Mouse (Mus musculus): Measurements from ENCODE around the gene Slc9a8. TPM values are rescaled to one million over a fixed set of nuclear protein-coding genes. Genes with fewer than 3 reads are reported as not detected.
A peak's percentile ranks its signal among the peaks of the same experiment; 100 is the strongest.

The Slc9a8 gene
- total and polyA plus RNA-seq, 2 experiments from 2014 or later, result 17.9 to 43.1 TPM

DNA sequence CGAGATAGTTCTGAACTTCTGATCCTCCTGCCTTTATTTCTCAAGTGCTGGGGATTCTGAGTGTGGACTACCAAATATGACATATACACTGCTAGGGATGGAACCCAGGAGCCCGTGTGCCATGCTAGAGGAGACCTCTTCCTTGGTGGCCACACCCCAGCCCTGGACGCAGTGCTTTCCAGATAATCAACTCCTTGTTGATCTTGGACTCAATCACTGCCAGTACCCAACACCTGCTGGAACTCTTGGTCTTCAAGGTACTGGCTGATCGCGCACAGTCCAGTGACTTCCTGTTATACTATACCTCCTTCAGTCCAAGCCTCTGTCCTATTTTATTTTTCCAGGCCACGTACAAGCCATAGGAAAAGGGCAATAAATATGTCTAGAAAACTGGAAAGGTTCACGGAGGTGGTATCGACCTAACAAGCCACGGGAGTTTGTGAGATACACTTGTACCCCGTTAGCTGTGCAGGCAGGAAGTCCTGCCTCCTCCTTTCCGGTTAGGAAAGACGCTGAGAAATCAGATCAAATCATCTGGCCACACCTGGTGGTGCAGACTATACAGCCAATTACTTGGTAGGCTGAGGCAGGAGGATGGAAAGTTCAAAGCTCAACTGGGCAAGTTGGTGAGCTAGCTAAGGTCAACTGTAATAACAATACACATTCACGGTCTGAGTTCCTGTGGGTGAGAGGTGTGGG lies 81.2 kb downstream of the Slc9a8 start:
- no peaks in the 10 kb centered on the region for H3K27me3 ChIP-seq (ENCODE audit: insufficient read depth, low read length)
- peaks cover 4% of the 10 kb centered on the region; the same call in 1 of the 2 replicates for H3K36me3 ChIP-seq (ENCODE audit: insufficient read depth, low read length)
- H3K4me1 ChIP-seq (ENCODE audit: insufficient read depth, low read length), result peaks cover 11% of the 10 kb centered on the region; the same call in 1 of the 2 replicates
- WGBS, result 51% methylated on average over 13 of the region's 13 CpGs
- ATAC-seq, result peak; percentile 57
- H3K4me3 ChIP-seq (ENCODE audit: low read length), result peak overlapping the region; percentile 97
- H3K9me3 ChIP-seq (ENCODE audit: low read length), result no peaks in the 10 kb centered on the region
- DNase-seq (ENCODE audit: low spot score), result no peak
- no peak for TF ChIP-seq CTCF (IDR thresholded peaks at IDR 0.05; ENCODE audit: low read depth)
- H3K27ac ChIP-seq, result peak overlapping the region; percentile 50
- peak overlapping the region; percentile 95; the same call in 1 of the 2 replicates for H3K9ac ChIP-seq (replicated peaks; ENCODE audit: low read length)
- peak overlapping the region; percentile 96 for H3K4me2 ChIP-seq (ENCODE audit: low read depth, low read length)

- peak overlapping the region; percentile 95 for H3K9ac ChIP-seq (replicated peaks; ENCODE audit: low read length)
- H3K4me3 ChIP-seq (ENCODE audit: low read length), result peak overlapping the region; percentile 97
- no peak; the same call in none of the 2 replicates for TF ChIP-seq CTCF (IDR thresholded peaks at IDR 0.05; ENCODE audit: low read depth)
- peak; percentile 91 for ATAC-seq
- no peaks in the 10 kb centered on the region for H3K9me3 ChIP-seq (ENCODE audit: low read length)
- under 1% methylated on average over 79 of the region's 85 CpGs for WGBS
- H3K4me1 ChIP-seq (ENCODE audit: insufficient read depth, low read length), result peaks cover 11% of the 10 kb centered on the region; the same call in 1 of the 2 replicates
- DNase-seq (ENCODE audit: low spot score), result peak; percentile 93
- H3K27me3 ChIP-seq (ENCODE audit: insufficient read depth, low read length), result no peaks in the 10 kb centered on the region
- peak overlapping the region; percentile 96 for H3K4me2 ChIP-seq (ENCODE audit: low read depth, low read length)
- peak overlapping the region; percentile 87 for H3K27ac ChIP-seq
- peaks cover 4% of the 10 kb centered on the region; the same call in 1 of the 2 replicates for H3K36me3 ChIP-seq (ENCODE audit: insufficient read depth, low read length)
These were observed 81.9 kb downstream of the Slc9a8 start for GRCm38 (mm10) chr2:167503253-167503895.

DNA sequence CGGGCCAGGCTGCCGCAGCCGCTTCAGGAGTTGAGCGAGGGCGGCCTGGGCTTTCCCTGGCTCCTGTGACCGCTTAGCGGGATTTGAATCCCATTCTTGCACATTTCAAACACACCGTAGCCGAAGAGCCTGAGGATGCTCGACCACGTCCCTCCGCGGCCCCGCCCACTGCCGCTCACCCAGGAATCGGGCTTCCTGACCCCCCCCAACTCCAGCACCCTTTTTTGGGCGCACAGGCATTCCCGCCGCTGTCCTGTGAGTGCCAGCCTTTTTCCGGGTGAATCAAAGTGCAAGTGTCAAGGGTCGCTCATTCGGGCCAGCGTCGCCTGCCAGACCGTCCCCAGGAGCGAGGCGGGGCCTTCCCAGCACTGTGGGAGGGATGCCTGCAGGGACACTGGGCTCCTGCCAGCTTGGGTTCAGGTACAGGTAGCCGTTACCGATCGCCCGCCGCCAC lies 82.4 kb downstream of the Slc9a8 start:
- H3K4me1 ChIP-seq (ENCODE audit: insufficient read depth, low read length), result peaks cover 11% of the 10 kb centered on the region; the same call in 1 of the 2 replicates
- H3K27me3 ChIP-seq (ENCODE audit: insufficient read depth, low read length), result no peaks in the 10 kb centered on the region
- peak overlapping the region; percentile 97 for H3K4me3 ChIP-seq (ENCODE audit: low read length)
- H3K4me2 ChIP-seq (ENCODE audit: low read depth, low read length), result peak overlapping the region; percentile 96
- no peak for TF ChIP-seq CTCF (IDR thresholded peaks at IDR 0.05; ENCODE audit: low read depth)
- peak overlapping the region; percentile 87 for H3K27ac ChIP-seq
- peak; percentile 49 for DNase-seq (ENCODE audit: low spot score)
- ATAC-seq, result 0 out of 2 replicates have a peak, but pooled peaks have one; percentile 7
- H3K9me3 ChIP-seq (ENCODE audit: low read length), result no peaks in the 10 kb centered on the region
- peak overlapping the region; percentile 95 for H3K9ac ChIP-seq (replicated peaks; ENCODE audit: low read length)
- 0% methylated on average over 32 of the region's 32 CpGs for WGBS
- peaks cover 8% of the 10 kb centered on the region for H3K36me3 ChIP-seq (ENCODE audit: insufficient read depth, low read length)

- peak overlapping the region; percentile 96 for H3K4me2 ChIP-seq (ENCODE audit: low read depth, low read length)
- no peak for TF ChIP-seq CTCF (IDR thresholded peaks at IDR 0.05; ENCODE audit: low read depth)
- ATAC-seq (no peak), DNase-seq (ENCODE audit: low spot score) (no peak)
- peaks cover 11% of the 10 kb centered on the region; the same call in 1 of the 2 replicates for H3K4me1 ChIP-seq (ENCODE audit: insufficient read depth, low read length)
- no peak overlapping the region for H3K9ac ChIP-seq (replicated peaks; ENCODE audit: low read length)
- no peaks in the 10 kb centered on the region for H3K9me3 ChIP-seq (ENCODE audit: low read length)
- H3K27ac ChIP-seq, result no peak overlapping the region
- no peak overlapping the region for H3K4me3 ChIP-seq (ENCODE audit: low read length)
- no peaks in the 10 kb centered on the region for H3K27me3 ChIP-seq (ENCODE audit: insufficient read depth, low read length)
- peaks cover 14% of the 10 kb centered on the region for H3K36me3 ChIP-seq (ENCODE audit: insufficient read depth, low read length)
- 86% methylated on average over 3 of the region's 3 CpGs for WGBS
These were observed 83.6 kb downstream of the Slc9a8 start for GRCm38 (mm10) chr2:167505127-167505526.

DNA sequence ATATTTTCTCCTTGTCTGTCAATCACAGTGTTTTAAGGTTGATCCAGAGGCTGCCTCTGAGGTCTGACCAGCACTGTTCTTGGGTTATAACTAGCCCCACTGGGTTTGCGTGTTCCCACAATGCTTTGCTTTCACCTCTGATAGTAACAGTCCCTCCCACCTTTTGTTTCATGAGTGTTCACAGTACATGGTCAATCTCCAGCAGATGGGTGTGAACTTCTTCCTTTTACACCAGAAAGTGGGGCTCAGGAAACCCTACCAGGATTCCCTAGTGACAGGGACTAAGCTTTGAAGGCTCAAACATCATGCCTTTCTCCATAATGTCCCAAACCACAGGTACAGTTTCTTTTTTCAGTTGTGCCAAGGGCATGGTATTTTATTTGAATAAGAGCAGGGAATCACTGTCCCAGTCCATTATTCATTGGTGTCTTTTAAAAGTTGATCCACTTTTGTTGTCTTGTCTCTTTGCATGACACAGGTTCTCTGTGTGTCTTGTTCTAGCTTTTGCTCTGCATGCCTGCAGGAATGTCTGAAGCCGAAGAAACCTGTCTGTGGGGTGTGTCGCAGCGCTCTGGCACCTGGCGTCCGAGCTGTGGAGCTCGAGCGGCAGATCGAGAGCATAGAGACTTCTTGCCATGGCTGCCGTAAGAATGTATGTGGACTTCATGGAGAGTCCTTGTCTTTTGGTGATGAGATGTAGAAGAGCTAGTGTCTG lies 85.2 kb downstream of the Slc9a8 start:
- H3K36me3 ChIP-seq (ENCODE audit: insufficient read depth, low read length), result peaks cover 25% of the 10 kb centered on the region
- no peak for TF ChIP-seq CTCF (IDR thresholded peaks at IDR 0.05; ENCODE audit: low read depth)
- peaks cover 11% of the 10 kb centered on the region; the same call in 1 of the 2 replicates for H3K4me1 ChIP-seq (ENCODE audit: insufficient read depth, low read length)
- H3K4me3 ChIP-seq (ENCODE audit: low read length), result no peak overlapping the region
- H3K9ac ChIP-seq (replicated peaks; ENCODE audit: low read length), result no peak overlapping the region
- ATAC-seq (no peak), DNase-seq (ENCODE audit: low spot score) (no peak)
- H3K27ac ChIP-seq, result no peak overlapping the region
- no peak overlapping the region for H3K4me2 ChIP-seq (ENCODE audit: low read depth, low read length)
- WGBS, result 91% methylated on average over 10 of the region's 10 CpGs
- no peaks in the 10 kb centered on the region for H3K27me3 ChIP-seq (ENCODE audit: insufficient read depth, low read length)
- H3K9me3 ChIP-seq (ENCODE audit: low read length), result no peaks in the 10 kb centered on the region

DNA sequence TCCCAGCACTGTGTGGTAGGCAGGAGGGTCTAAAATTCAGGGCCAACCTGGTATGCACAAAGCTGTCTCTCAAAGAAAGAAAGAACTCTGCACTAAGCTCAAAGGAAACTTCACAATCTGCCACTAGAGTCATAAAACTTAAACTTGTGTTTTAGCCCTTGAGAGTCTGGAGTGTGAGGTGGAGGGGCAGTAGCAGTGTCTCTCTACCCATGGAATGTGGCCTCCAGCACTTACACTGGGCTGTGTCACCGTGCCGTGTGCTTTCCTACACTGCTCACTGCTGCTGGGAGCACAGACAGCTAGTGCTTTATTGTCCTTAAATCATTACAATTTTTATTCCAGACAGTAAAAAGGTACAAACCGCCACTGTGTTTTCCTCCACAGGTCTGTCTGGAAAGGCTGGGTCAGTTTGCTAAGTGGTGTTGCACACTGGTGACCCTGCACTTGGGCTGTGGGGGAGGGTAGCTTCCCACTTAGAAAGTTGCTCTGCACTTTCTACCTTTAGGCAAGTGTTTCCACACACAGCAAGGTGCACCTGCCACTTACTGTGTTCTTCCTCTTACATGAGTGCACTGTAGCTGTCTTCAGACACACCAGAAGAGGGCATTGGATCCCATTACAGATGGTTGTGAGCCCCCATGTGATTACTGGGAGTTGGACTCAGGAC lies 86.3 kb downstream of the Slc9a8 start:
- Histone ChIP-seq H3K27ac (no peak overlapping the region), H3K4me1 (ENCODE audit: insufficient read depth, low read length) (peaks cover 11% of the 10 kb centered on the region; the same call in 1 of the 2 replicates), H3K4me2 (ENCODE audit: low read depth, low read length) (no peak overlapping the region), H3K36me3 (ENCODE audit: insufficient read depth, low read length) (peaks cover 37% of the 10 kb centered on the region), H3K9me3 (ENCODE audit: low read length) (no peaks in the 10 kb centered on the region), H3K9ac (replicated peaks; ENCODE audit: low read length) (no peak overlapping the region), H3K4me3 (ENCODE audit: low read length) (no peak overlapping the region), H3K27me3 (ENCODE audit: insufficient read depth, low read length) (no peaks in the 10 kb centered on the region)
- no peak for TF ChIP-seq CTCF (IDR thresholded peaks at IDR 0.05; ENCODE audit: low read depth)
- DNase-seq (ENCODE audit: low spot score), result no peak
- 95% methylated on average over 3 of the region's 3 CpGs for WGBS
- no peak for ATAC-seq

Measured in hindbrain, postnatal 0 days (tissue).